Mouse (Mus musculus) heart, adult 2 months (tissue): ENCODE results near the gene Tmem38a.

ENCODE experiments used
- CTCF ChIP-seq: fragments of 200-600 bp; IDR thresholded peaks from 2 replicates; pipeline ENCODE4 v1.8.1; 2022; ENCODE audit warnings: antibody characterized with exemption, mild to moderate bottlenecking, moderate library complexity
- POLR2A ChIP-seq: fragments of 200-500 bp; IDR thresholded peaks from 2 replicates; pipeline ENCODE4 v1.6.1; 2011; ENCODE audit warnings: mild to moderate bottlenecking, low read depth, low read length, control low read depth; ENCODE audit not compliant: insufficient read depth

GRCm38 (mm10) chr8:72539234-72539633 lies 32.6 kb upstream of the Tmem38a start:
- peak; percentile 49 for TF ChIP-seq CTCF
- no peak for TF ChIP-seq POLR2A
